Mouse (Mus musculus) CD4-positive, CD25-positive, alpha-beta regulatory T cell (primary cell): ENCODE results near the gene Atg16l1. TPM values are rescaled to one million over a fixed set of nuclear protein-coding genes. Genes with fewer than 3 reads are reported as not detected.

Experiments used
- polyA plus RNA-seq: library from polyadenylated mRNA; unstranded; fragments of 100-300 nt; shearing (Covaris generic); gene quantifications from one replicate; pipeline ENCODE4 v1.2.1, GENCODE M21; 2017

The Atg16l1 gene
- polyA plus RNA-seq, result 59.8 TPM

DNA sequence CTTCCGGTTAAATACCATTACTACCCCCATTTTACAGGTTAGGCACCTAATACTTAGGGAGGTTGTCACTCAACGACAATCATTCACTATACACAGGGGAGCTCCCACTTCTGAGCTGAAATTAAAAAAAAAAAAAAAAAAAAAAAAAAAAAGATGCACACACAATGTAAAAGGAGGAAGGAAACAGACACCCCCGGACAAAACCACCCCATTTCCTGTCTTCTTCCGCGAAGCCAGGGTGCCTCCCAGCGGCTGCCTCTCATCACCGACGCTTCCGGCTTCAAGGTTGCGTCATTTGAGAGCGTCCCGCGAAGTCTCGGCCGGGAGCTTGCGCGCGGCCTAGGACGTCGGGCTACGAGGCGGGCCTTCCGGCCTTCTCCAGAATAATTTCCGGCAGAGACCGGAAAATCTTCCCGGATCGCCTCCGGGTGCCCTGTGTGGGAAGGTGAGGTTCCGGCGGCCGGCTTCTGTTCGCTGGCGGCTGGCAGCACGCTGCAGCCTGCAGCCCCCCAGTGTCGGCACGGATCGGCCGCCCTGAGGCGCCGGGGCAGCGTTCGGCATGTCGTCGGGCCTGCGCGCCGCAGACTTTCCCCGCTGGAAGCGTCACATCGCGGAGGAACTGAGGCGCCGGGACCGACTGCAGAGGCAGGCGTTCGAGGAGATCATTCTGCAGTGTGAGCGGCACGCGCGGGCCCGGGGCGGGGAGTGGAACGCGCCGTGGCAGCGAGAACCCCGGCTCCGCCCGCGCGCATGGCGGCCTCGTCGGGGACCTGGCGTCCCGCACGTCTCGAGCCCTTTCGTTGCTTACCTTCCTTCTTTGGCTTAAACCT, at the start of gene Atg16l1:
Atg16l1 (plus strand) TSS at position 230 of the 830 bp plus-strand sequence.

DNA sequence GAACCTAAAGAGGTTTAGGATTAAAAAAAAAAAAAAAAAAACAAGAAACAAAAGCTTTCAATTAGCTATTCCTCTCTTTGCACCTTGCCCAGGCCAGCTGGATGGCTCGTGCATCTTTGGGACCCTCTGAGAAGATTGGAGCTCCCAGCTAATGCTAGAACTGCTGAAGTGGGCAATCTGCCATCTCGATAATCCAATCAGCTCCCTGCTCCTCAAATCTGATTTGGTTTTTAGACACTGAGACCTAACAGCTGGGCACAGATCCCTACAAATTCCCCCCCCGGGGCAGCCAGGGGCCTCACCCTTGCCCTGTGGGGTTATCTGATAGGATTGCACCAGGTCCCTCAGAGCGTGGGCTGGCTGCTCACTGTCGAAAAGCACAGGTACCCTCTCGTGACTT, 47.9 kb downstream of the Atg16l1 start, which contains the start of gene Sag:
Sag (plus strand) TSS at position 105 of the 400 bp plus-strand sequence.

Other genes with a start within 250 kb of the Atg16l1 start
- not detected for gene Neu2, start 246.0 kb upstream of the Atg16l1 start, polyA plus RNA-seq
- gene Ngef, start 182.0 kb upstream of the Atg16l1 start, polyA plus RNA-seq, result not detected
- 175 TPM for gene Inpp5d, start 135.6 kb upstream of the Atg16l1 start, polyA plus RNA-seq
- gene Sag, start 47.8 kb downstream of the Atg16l1 start, polyA plus RNA-seq, result 6.2 TPM
- 128 TPM for gene Dgkd, start 97.4 kb downstream of the Atg16l1 start, polyA plus RNA-seq